Mouse (Mus musculus): ENCODE data around the gene B3glct. TPM values are rescaled to one million over a fixed set of nuclear protein-coding genes. Genes with fewer than 3 reads are reported as not detected.

Gene B3glct
- total RNA-seq, 1 experiment from 2014 or later = 22.9 TPM

- DNase-seq = no peak
Measured at GRCm38 (mm10) chr5:149748640-149749580, 70.9 kb downstream of the B3glct start.

GRCm38 (mm10) chr5:149751861-149752260 is 73.8 kb downstream of the B3glct start:
- no peak for DNase-seq

GRCm38 (mm10) chr5:149753073-149753472 is 75.0 kb downstream of the B3glct start:
- no peak for DNase-seq

GRCm38 (mm10) chr5:149767116-149767515 is 89.1 kb downstream of the B3glct start:
- no peak for DNase-seq

DNA sequence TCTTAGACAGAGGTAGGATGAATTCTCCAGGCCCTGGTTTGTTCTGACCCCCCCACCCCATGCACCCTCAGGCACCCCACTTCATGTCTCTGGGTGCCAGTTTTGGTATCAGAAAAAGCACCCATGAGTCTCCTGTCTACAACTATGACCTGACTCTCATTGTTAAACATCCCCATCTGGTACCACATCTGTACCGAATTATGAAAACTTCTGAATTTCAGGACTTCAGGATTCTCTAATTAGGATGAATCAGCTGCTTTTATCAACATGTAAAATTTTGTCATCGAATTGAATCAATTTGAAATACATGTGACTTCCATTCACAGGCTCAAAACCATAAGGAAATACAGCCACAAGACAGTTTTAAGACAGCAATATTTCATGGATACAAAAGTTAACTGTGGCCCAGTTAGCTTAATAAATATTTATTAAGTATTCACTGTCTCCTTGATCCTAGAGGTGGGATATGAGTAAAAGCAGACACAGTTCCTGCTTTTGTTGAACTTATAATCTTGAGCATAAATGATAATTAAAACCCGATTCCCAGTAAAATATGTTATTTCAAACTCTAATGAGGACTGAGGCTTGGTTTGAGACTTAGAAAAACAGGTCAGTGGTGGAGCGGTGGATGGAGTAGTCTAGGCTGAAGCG is 89.7 kb downstream of the B3glct start:
- no peak for DNase-seq

DNA sequence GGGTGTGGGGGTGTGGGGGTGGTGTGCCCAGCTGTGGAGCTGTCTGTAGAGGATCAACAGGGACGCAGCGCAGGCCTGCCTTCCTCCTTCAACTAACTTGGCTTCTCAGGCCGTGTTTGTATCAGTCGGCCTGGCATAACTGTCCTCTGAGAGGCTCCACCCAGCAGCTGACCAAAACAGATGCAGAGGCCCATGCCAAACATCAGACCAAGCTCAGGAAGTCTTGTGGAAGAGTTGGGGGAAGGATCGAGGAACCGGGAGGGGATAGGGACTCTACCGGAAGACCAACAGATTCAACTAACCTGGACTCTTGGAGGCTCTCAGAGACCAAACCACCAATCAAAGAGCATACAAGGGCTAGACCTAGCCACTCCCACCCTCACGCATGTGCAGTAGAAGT is 91.6 kb downstream of the B3glct start:
- DNase-seq = no peak

- no peak for DNase-seq
Measured at GRCm38 (mm10) chr5:149776038-149776437, 98.0 kb downstream of the B3glct start.

DNA sequence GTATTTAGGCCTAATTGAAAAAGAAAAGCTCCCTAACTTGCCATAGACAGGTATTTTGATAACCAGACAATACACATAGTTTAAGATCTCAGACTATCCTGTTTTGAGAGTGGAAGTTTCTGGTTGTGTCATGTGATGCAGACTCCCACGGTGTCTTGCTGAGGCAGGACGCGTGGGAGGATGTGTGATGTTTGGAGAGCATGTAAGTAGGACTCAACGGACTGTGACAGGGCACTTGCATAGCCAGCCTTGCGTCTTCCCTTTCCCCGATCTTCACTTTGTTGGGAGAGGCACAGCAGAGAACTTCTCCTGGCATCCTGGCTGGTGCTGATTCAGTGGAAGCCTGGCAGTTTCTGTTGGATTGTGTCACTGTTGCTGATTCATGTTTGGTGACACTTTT is 101.7 kb downstream of the B3glct start:
- DNase-seq = no peak

DNA sequence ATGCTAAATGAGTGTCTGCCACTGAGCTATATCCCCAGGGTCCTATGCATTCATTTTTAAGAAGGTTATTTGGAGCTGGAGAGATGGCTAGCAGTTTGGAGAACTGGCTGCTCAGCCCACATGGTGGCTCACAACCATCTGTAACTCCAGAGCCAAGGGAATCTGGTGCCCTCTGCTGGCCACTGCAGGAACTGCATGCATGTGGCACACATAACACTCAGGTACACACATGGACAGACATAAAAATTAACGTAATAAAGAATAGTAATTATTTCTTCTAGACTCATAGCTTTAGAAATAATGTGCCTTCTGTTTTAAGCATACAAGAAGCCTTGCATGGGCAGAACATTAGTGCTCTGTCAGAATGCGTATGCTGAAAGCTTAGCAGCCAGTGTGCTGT is 102.4 kb downstream of the B3glct start:
- DNase-seq = no peak

DNA sequence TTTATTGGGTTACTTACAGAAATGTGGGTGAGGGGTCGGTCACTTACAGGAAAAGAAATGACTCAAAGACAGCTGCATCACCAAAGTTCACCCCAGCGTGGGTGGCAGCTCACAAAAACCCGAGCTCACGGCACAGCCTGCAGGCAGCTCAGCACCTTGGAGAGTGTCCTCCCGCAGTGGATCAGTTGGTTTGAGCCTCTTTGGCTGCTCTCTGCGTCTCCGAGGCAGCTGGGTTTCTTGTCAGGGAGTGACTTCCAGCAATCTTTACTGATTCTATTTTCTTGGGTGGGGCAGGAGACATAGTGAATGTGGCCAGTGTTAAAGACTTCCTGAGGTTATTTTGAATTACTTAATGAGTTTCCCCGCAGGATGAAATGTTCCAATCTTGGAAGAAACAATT is 112.1 kb downstream of the B3glct start:
- no peak for DNase-seq

GRCm38 (mm10) chr5:149810071-149810470 is 132.0 kb downstream of the B3glct start:
- DNase-seq = peak; percentile 34

DNA sequence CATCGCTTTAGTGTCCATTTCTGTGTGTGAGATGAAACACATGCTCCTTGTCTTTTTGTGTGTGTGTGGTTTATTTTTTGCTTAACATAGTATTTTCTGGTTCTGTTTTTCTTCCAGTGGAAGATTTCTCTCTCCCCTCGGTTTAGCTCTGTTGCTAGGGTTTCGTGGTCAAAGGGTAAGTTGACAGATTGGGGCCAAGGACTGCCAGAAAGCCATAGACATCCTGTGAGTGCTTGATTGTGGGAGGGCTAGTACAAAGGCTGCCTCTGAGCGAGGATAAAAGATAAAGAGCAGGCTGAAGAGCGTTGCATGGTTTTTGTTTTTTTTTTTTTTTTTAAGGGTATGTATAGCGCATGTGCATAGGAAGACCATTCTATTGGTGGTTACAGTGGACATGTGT is 133.8 kb downstream of the B3glct start:
- peak; percentile 40 for DNase-seq

Other genes with a start within 250 kb of the B3glct start
- not detected in 2 replicates for gene Tex26, start 238.6 kb upstream of the B3glct start, total RNA-seq (2021)
- 0.34 TPM in 1 of 2 replicates, not detected in the other for gene Wdr95, start 149.6 kb upstream of the B3glct start, total RNA-seq (2021)
- gene Hsph1, start 41.9 kb upstream of the B3glct start, total RNA-seq (2021) = 62.0 and 113 TPM in 2 replicates